ENCODE assay signal across 11 mouse cellular contexts in the genomic region with DNA sequence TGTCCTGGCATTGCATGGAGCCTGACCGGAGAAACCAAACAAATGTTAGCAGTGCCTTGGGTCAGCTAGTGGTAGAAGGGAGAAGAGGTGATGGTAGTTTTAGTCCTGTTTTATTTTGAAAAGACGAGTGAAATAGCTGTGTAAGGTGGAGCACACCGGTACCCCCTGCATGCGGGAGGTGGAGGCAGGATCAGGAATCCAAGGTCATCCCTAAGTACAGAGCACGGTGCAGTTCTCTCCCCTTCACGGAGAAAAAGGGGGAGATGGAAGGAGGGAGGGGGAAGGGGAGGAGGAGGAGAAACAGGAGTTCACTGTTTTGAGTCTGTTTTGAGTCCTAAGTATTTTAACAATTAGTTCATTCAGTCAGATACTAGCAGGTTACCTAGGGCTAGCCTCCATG. TPM values are rescaled to one million over a fixed set of nuclear protein-coding genes. Genes with fewer than 3 reads are reported as not detected.
DNase-seq lines count a peak whose midpoint lies in the region; ATAC-seq and TF ChIP-seq lines count a peak whose summit lies in the region.
"Had no signal": no experiment of that assay in that cellular context is flagged by ENCODE, and none has a peak within 500 bp of the region (broad histone marks: within the 10 kb centered on the region; RNA-seq: fewer than 3 reads in every experiment).

No protein-coding gene starts in this region.

- H3K36me3 ChIP-seq in CH12.LX (replicated peaks in 1 of 2; ENCODE audit: control insufficient read depth in 1 of 2, insufficient read depth in 1 of 2, low read length in 1 of 2) (peaks cover 2 to 33% of the 10 kb centered on the region in 2 experiments), ES-Bruce4 (ENCODE audit: control insufficient read depth, insufficient read depth, low read length, poor library complexity, severe bottlenecking) (peaks cover 8% of the 10 kb centered on the region)
- H3K36me3 ChIP-seq in forebrain, embryonic 16.5 days (ENCODE audit: control insufficient read depth, insufficient read depth): no peaks in the 10 kb centered on the region
- no peaks in the 10 kb centered on the region; the same call in 1 of the 2 replicates for H3K36me3 ChIP-seq in liver, embryonic 14.5 days (replicated peaks; ENCODE audit: control insufficient read depth, insufficient read depth, low read depth)

- TF ChIP-seq CTCF in CH12.LX (conservative IDR thresholded peaks at IDR 0.05 in 1 of 2, IDR thresholded peaks at IDR 0.05 in 1 of 2; ENCODE audit: low read depth in 2 of 2, low read length in 2 of 2): no peak
- TF ChIP-seq CTCF in ES-Bruce4 (IDR thresholded peaks at IDR 0.05; ENCODE audit: low read depth, low read length): no peak
- TF ChIP-seq CTCF in liver, embryonic 14.5 days (IDR thresholded peaks at IDR 0.05; ENCODE audit: low read depth): no peak

- H3K4me3 ChIP-seq in CH12.LX (replicated peaks in 1 of 3; ENCODE audit: low read depth in 2 of 3, low read length in 2 of 3, poor library complexity in 1 of 3) (peak overlapping the region in 2 of 3 experiments; percentile 14 to 94), ES-Bruce4 (ENCODE audit: low read depth, low read length) (peak overlapping the region; percentile 56)
- peak overlapping the region; percentile 67 for H3K4me3 ChIP-seq in forebrain, embryonic 16.5 days (replicated peaks; ENCODE audit: low read length)
- H3K4me3 ChIP-seq in liver, embryonic 14.5 days (ENCODE audit: insufficient read depth in 1 of 2, low read depth in 2 of 2, low read length in 2 of 2): peak overlapping the region; percentile 80 to 92

- no peak for DNase-seq in CH12.LX (ENCODE audit: extremely low read depth)
- no peak for DNase-seq in liver, embryonic 14.5 days (ENCODE audit: low read depth in 3 of 3, low spot score in 3 of 3)
- no peak for DNase-seq in cerebellum, postnatal 36 days
- DNase-seq in thymus, postnatal 4 days: no peak
- no peak for DNase-seq in left cerebral cortex, postnatal 25 days (ENCODE audit: low spot score in 2 of 2)
- DNase-seq: adrenal gland, postnatal 36 days; gastrocnemius, postnatal 25 days; lung, postnatal 14 days had no signal

- H3K4me2 ChIP-seq in CH12.LX (ENCODE audit: insufficient read depth, low read depth, poor library complexity, severe bottlenecking): peak overlapping the region; percentile 65
- H3K4me2 ChIP-seq in forebrain, embryonic 16.5 days (ENCODE audit: low read length): peak overlapping the region; percentile 74
- peak overlapping the region; percentile 96 for H3K4me2 ChIP-seq in liver, embryonic 14.5 days (ENCODE audit: low read depth)

- peaks cover 68% of the 10 kb centered on the region for H3K79me2 ChIP-seq in CH12.LX (replicated peaks; ENCODE audit: control insufficient read depth, extremely low read depth, insufficient read depth, poor library complexity, severe bottlenecking)

- peak overlapping the region; percentile 69; the same call in 1 of the 2 replicates for H3K9ac ChIP-seq in CH12.LX (ENCODE audit: insufficient read depth, low read depth)
- H3K9ac ChIP-seq in ES-Bruce4 (ENCODE audit: low read depth, poor library complexity, severe bottlenecking): peak overlapping the region; percentile 98
- 0 out of 2 replicates have a peak overlapping the region, but pooled peaks have one; percentile 18 for H3K9ac ChIP-seq in forebrain, embryonic 16.5 days (replicated peaks; ENCODE audit: low read depth, low read length)
- H3K9ac ChIP-seq in liver, embryonic 14.5 days (replicated peaks): peak overlapping the region; percentile 97

- H3K4me1 ChIP-seq in CH12.LX (ENCODE audit: control insufficient read depth in 1 of 2, insufficient read depth in 2 of 2): peaks cover 15 to 51% of the 10 kb centered on the region in 2 experiments
- H3K4me1 ChIP-seq in ES-Bruce4 (ENCODE audit: control insufficient read depth, insufficient read depth, low read length): peaks cover 10% of the 10 kb centered on the region
- peaks cover 35% of the 10 kb centered on the region for H3K4me1 ChIP-seq in forebrain, embryonic 16.5 days (replicated peaks; ENCODE audit: control insufficient read depth, insufficient read depth, low read length)
- H3K4me1 ChIP-seq in liver, embryonic 14.5 days (replicated peaks; ENCODE audit: control insufficient read depth in 2 of 2, insufficient read depth in 2 of 2, low read length in 1 of 2): peaks cover 54 to 65% of the 10 kb centered on the region in 2 experiments

- H3K9me3 ChIP-seq in CH12.LX (replicated peaks; ENCODE audit: low read length): no peaks in the 10 kb centered on the region
- H3K9me3 ChIP-seq in ES-Bruce4 (replicated peaks; ENCODE audit: control insufficient read depth, insufficient read depth, low read length, poor library complexity, severe bottlenecking): no peaks in the 10 kb centered on the region
- H3K9me3 ChIP-seq in forebrain, embryonic 16.5 days (ENCODE audit: control insufficient read depth, low read length): no peaks in the 10 kb centered on the region
- H3K9me3 ChIP-seq in liver, embryonic 14.5 days (ENCODE audit: control insufficient read depth, low read length): no peaks in the 10 kb centered on the region

- H3K27ac ChIP-seq in CH12.LX (ENCODE audit: insufficient read depth, low read depth) (no peak overlapping the region), ES-Bruce4 (ENCODE audit: insufficient read depth, low read length) (peak overlapping the region; percentile 93)
- no peak overlapping the region for H3K27ac ChIP-seq in forebrain, embryonic 16.5 days (ENCODE audit: low read length)
- peak overlapping the region; percentile 53 for H3K27ac ChIP-seq in liver, embryonic 14.5 days

- TF ChIP-seq POLR2A in CH12.LX (IDR thresholded peaks at IDR 0.05; ENCODE audit: low read depth, low read length) (no peak), ES-Bruce4 (IDR thresholded peaks at IDR 0.05; ENCODE audit: insufficient read depth, low read length) (no peak)

- TF ChIP-seq EP300 in CH12.LX (IDR thresholded peaks at IDR 0.05; ENCODE audit: low read length) (no peak), ES-Bruce4 (IDR thresholded peaks at IDR 0.05; ENCODE audit: insufficient read depth, low read depth, low read length) (0 out of 2 replicates have a peak, but pooled peaks have one; percentile 73)
- no peak for TF ChIP-seq EP300 in liver, embryonic 14.5 days (IDR thresholded peaks at IDR 0.05; ENCODE audit: low read depth)

- TF ChIP-seq RAD21 in CH12.LX (IDR thresholded peaks at IDR 0.05; ENCODE audit: low read depth, low read length): no peak

- intact Hi-C loops in left cerebral cortex, postnatal 25 days (cut with DNase I): no loop called here

- WGBS in forebrain, embryonic 16.5 days: 38% methylated on average over 6 of the region's 6 CpGs
- 48% methylated on average over 6 of the region's 6 CpGs for WGBS in liver, embryonic 14.5 days (ENCODE audit: insufficient replicate concordance)

- in situ Hi-C loops in CH12.LX (cut with MboI; ENCODE audit: low pct_ligation_motif_present, low pct_unique_long_range_greater_than_20kb, low sequenced_read_pairs): no loop called here

- H3K27me3 ChIP-seq in CH12.LX (replicated peaks): peaks cover 2% of the 10 kb centered on the region
- no peaks in the 10 kb centered on the region for H3K27me3 ChIP-seq in ES-Bruce4 (ENCODE audit: control insufficient read depth, insufficient read depth, low read length, poor library complexity, severe bottlenecking)
- H3K27me3 ChIP-seq in forebrain, embryonic 16.5 days (replicated peaks; ENCODE audit: control insufficient read depth, insufficient read depth, low read length): 0 out of 2 replicates have a peak, but pooled peaks cover 2% of the 10 kb centered on the region
- H3K27me3 ChIP-seq in liver, embryonic 14.5 days (ENCODE audit: control insufficient read depth, insufficient read depth, low read length): no peaks in the 10 kb centered on the region

- ATAC-seq in forebrain, embryonic 16.5 days: no peak
- ATAC-seq in liver, embryonic 14.5 days (ENCODE audit: insufficient read depth): no peak
- ATAC-seq in granulocyte monocyte progenitor cell, adult 5-6 weeks (replicated peaks; ENCODE audit: poor library complexity, severe bottlenecking): no peak

- dilution Hi-C loops in CH12.LX (cut with MboI; ENCODE audit: extremely low pct_ligation_motif_present, extremely low pct_unique_long_range_greater_than_20kb, low sequenced_read_pairs): no loop called here

RNA-seq across cellular contexts. Expression of a gene that starts 2.0 kb away (rescaled TPM):
- 16.5 and 26.3 TPM in 2 replicates for total RNA-seq in CH12.LX (2012; rRNA removed)
- 11.9 and 14.8 TPM in 2 replicates for total RNA-seq in CH12.LX (2014; rRNA removed)
- 22.2 and 27.2 TPM in 2 replicates for polyA plus RNA-seq in CH12.LX (2012; ENCODE audit: insufficient read length, low read depth)
- polyA plus RNA-seq in ES-Bruce4 (2011; ENCODE audit: insufficient read depth, insufficient read length, low read depth, missing spikeins): 28.1 and 32.5 TPM in 2 replicates
- 3.1 and 4.7 TPM in 2 replicates for polyA plus RNA-seq in forebrain, embryonic 16.5 days (2015; fragmentation: Nextera tagmentation; extraction: Ambion mirVana)
- 8.5 and 9.7 TPM in 2 replicates for polyA plus RNA-seq in liver, embryonic 14.5 days (2012; rRNA removed)
- not detected in 2 replicates for polyA plus RNA-seq in liver, embryonic 14.5 days (2014; fragmentation: Nextera tagmentation; extraction: Ambion mirVana)
- 7.1 and 23.8 TPM in 2 replicates for total RNA-seq in granulocyte monocyte progenitor cell, adult 5-6 weeks (2014; fragmentation: Nextera tagmentation)
- 18.5 and 25.8 TPM in 2 replicates for total RNA-seq in granulocyte monocyte progenitor cell, adult 5-6 weeks (2017)
- total RNA-seq in left cerebral cortex, postnatal 25 days (2021): 10 to 100 TPM in 1 of 2 experiments, not detected in 1; 18.6 TPM

RNA-seq across cellular contexts. Expression of a gene that starts 2.5 kb away (rescaled TPM):
- total RNA-seq in CH12.LX (2012; rRNA removed) (152 and 167 TPM in 2 replicates), CH12.LX (2014; rRNA removed) (72.3 and 80.0 TPM in 2 replicates)
- polyA plus RNA-seq in CH12.LX (2012; ENCODE audit: insufficient read length, low read depth) (125 and 161 TPM in 2 replicates), ES-Bruce4 (2011; ENCODE audit: insufficient read depth, insufficient read length, low read depth, missing spikeins) (322 and 385 TPM in 2 replicates)
- polyA plus RNA-seq in forebrain, embryonic 16.5 days (2015; fragmentation: Nextera tagmentation; extraction: Ambion mirVana): 158 TPM in 2 replicates
- 23.8 and 47.0 TPM in 2 replicates for polyA plus RNA-seq in liver, embryonic 14.5 days (2012; rRNA removed)
- 59.0 and 60.8 TPM in 2 replicates for polyA plus RNA-seq in liver, embryonic 14.5 days (2014; fragmentation: Nextera tagmentation; extraction: Ambion mirVana)
- 91.5 and 110 TPM in 2 replicates for total RNA-seq in granulocyte monocyte progenitor cell, adult 5-6 weeks (2014; fragmentation: Nextera tagmentation)
- total RNA-seq in granulocyte monocyte progenitor cell, adult 5-6 weeks (2017): 56.4 and 69.3 TPM in 2 replicates
- 10 to 100 TPM; 84.4 to 84.7 TPM for total RNA-seq in left cerebral cortex, postnatal 25 days (2021)

RNA-seq across cellular contexts. Expression of a gene that starts 50.6 kb away (rescaled TPM):
- total RNA-seq in CH12.LX (2012; rRNA removed) (5.2 and 7.9 TPM in 2 replicates), CH12.LX (2014; rRNA removed) (3.0 and 3.4 TPM in 2 replicates)
- polyA plus RNA-seq in CH12.LX (2012; ENCODE audit: insufficient read length, low read depth) (3.1 and 3.8 TPM in 2 replicates), ES-Bruce4 (2011; ENCODE audit: insufficient read depth, insufficient read length, low read depth, missing spikeins) (3.0 and 3.2 TPM in 2 replicates)
- polyA plus RNA-seq in forebrain, embryonic 16.5 days (2015; fragmentation: Nextera tagmentation; extraction: Ambion mirVana): 15.2 and 19.1 TPM in 2 replicates
- 2.5 TPM in 2 replicates for polyA plus RNA-seq in liver, embryonic 14.5 days (2012; rRNA removed)
- polyA plus RNA-seq in liver, embryonic 14.5 days (2014; fragmentation: Nextera tagmentation; extraction: Ambion mirVana): 2.7 and 3.3 TPM in 2 replicates
- total RNA-seq in granulocyte monocyte progenitor cell, adult 5-6 weeks (2014; fragmentation: Nextera tagmentation): 2.5 and 5.3 TPM in 2 replicates
- 3.5 and 6.7 TPM in 2 replicates for total RNA-seq in granulocyte monocyte progenitor cell, adult 5-6 weeks (2017)
- total RNA-seq in left cerebral cortex, postnatal 25 days (2021): 1 to 10 TPM; 5.4 to 6.0 TPM

Comparison
In these comparisons a context has a peak if more than half of its experiments do, and no peak if none do; other contexts are left out.
1. H3K27ac ChIP-seq: peak in ES-Bruce4 (single experiment) and liver, embryonic 14.5 days (single experiment); none in CH12.LX (single experiment) and forebrain, embryonic 16.5 days (single experiment).
2. H3K9ac ChIP-seq: peak in every context shown above with its lines; median percentile 98 in ES-Bruce4; 97 in liver, embryonic 14.5 days; 69 in CH12.LX; 18 in forebrain, embryonic 16.5 days.
3. Peak in every context shown above with its lines, with median percentiles within 50 percentile points of each other: H3K4me2 ChIP-seq and H3K4me3 ChIP-seq.